Mouse (Mus musculus) frontal cortex, postnatal 25 days (tissue): ENCODE results near the gene Adamts16.
"Not testable (repeated sequence)": the region's sequence is repeated elsewhere in the genome, so short reads cannot be mapped to it uniquely, and the experiment has no call there.

Source experiments
- DNase-seq, 2 experiments: peaks; one replicate each; pipeline ENCODE4 v3.0.0; 2022; ENCODE audit warnings: low spot score in 2 of 2

The Adamts16 gene

DNA sequence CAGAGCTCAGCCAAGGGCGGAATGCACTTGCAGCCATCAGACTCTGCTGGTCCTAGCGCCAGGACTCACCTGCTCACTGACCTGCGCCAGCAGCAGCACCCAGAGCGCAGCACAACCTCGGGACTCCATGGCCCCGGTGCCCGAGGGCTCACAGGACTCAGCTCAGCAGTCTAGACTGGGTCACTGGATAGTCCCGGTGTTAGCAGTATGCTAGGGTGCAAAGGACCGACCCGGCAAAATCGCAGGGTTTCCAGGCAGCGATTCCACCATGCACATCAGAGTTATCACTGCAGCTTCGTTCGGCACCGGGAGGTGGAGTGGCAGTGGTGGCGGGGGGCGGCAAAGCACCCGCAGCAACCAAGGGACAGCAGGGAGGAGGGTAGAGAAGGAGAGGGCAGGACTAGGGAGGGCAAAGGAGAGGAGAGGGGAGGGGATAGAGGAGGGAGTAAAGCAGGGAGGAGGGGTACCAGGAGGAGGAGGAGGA is at the start of gene Adamts16:
TSS of gene Adamts16 (minus strand) at position 391 of the 484 bp plus-strand sequence.
- DNase-seq, result no peak

- no peak for DNase-seq
Measured at GRCm38 (mm10) chr13:70887136-70887535, 45.5 kb upstream of the Adamts16 start.

- DNase-seq, result no peak
Measured at GRCm38 (mm10) chr13:70885006-70885405, 43.4 kb upstream of the Adamts16 start.

DNA sequence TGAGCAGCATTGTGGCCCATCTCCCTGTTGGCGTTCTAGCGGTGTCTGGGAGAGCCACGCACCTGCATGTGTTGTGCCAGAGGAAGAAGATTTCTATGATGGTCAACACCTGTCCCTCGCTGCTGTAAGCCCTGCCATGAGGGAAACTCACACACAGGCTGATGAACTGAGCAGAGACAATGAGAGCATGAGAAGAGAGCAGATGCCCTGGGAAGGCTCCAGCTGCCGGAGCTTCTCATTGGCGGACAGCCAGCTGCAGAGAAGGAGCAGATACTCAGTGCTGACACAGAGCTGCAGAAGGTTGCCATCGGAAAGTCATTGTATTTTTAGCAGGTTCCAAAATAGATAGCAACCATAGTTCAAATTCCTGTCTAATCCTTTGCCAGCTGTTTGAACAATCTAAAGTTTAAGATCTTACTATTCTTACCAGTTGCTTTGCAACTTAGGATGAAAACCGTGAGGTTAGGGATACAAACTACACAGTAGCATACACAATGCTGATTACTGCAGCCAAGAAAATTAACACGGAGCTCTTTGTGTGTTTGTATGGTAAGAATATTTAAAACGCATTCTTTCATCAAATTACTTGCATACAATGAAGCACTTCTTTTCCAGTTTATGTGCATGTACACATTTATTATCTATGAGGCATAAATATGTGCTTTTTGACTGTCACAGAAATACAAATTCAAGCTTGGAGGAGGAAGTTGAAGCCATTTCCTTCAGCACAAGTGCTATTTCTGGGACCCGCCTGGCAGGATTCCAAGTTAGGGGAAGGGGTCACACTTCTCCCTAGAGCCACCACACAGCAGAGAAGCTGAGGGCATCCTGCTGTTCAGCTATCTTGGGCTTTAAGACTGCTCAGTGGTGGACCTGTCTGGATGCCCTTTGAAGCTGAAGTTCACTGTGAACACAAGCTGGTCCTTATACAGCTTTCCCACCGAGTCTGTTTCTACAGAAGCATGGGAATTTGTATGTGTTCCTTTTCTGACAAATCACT is 42.6 kb upstream of the Adamts16 start:
- DNase-seq, result peak; percentile 25 to 60

GRCm38 (mm10) chr13:70879971-70880370 is 38.4 kb upstream of the Adamts16 start:
- not testable (repeated sequence) for DNase-seq

DNA sequence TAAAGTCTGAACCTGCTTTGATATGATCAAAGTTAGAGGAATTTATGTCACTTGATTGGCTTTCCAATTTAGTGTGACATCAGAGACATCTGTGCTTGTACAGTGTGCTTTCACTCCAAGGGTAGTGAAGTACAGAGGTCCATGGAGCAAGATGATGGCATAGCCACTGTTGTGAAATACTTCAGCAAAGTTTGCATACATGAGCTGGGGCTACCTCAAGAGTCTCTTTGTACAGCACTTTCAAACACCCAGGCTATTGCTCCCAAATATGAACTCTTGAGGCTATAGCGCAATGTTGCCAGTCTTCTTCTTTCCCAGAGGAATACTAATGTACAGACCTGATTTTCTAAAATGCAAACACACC is 35.9 kb upstream of the Adamts16 start:
- no peak for DNase-seq

DNA sequence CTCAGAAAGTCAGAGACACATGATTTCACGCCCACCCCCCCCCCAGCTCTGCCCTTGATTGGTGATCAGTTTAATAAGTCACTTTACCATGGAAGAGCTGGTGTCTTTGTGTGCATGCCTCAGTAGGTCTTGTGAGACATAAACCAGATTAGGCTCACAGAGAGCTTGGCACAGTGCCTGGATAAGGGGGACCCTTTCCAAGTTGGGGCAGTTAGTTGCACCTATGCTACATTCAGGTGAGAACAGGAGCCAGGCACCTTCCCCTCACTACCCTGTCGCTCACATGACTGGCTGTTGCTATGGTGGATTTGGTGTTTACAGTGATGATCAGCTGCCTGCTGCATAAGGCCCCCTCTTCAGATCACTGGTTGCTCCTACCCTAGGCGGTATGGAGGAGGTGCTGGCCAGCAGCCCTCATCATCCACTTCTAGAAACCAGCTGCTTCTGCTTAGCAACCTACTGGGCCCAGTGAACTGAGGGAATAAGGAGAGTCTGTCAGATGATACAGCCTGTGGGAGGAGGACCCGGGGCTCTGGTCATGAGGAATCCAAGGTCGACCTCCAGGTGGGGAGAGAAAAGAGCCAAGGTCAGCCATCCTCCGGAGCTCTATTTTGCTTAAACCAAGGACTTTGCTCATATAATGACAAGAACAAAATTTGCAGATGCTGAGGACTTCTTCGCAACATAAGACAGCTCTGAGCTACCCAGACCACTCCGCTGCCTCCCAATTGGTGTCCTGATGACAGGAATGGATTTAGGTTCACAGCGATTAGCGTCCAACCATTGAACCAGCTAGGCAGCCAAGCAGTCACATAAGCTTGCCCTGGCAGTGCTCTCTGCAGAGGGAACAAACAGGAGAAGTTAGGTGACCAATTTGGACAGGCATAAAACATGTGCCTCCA is 35.3 kb upstream of the Adamts16 start:
- DNase-seq, result no peak

- no peak for DNase-seq
Measured at GRCm38 (mm10) chr13:70875411-70875949, 33.9 kb upstream of the Adamts16 start.

DNA sequence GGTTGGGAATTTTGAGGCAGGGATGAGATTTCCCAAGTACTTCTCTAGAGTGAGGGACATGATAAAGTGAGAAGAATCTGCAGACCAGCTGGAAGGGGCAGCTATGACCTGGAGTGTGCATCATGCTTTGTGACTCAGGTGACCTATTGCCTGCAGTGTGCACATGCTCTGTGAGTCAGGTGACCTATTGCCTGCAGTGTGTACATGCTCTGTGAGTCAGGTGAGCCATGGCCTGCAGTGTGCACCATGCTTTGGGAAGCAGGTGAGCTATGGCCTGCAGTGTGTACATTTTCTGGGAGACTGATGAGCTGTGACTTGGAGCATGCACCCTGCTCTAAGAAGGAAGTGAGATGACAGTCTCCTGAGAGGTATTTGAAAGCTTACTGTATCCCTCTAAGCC is 33.1 kb upstream of the Adamts16 start:
- no peak for DNase-seq

GRCm38 (mm10) chr13:70873851-70874250 is 32.2 kb upstream of the Adamts16 start:
- not testable (repeated sequence) for DNase-seq

GRCm38 (mm10) chr13:70871049-70871448 is 29.4 kb upstream of the Adamts16 start:
- DNase-seq, result no peak

- DNase-seq, result no peak
Measured at GRCm38 (mm10) chr13:70866971-70867625, 25.5 kb upstream of the Adamts16 start.

DNA sequence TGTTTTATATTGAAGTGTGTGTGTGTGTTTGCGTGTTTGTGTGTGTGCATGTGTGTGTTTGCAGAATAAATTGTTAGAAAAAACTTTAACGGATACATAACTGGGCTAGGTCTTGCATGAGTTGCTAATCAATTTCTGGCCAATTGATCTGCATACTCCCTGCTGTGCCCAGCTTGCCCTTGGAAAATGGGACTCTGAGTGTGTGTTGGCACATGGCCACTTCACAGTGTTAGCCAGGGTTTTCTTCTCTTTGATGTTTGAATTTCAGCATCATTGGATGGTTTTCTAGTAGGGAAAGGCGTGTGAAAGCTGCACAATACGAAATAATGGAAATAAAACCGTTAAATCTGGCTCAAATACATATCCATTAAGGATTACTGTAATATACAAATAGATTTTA is 24.3 kb upstream of the Adamts16 start:
- DNase-seq, result no peak

- no peak for DNase-seq
Measured at GRCm38 (mm10) chr13:70862162-70862908, 20.7 kb upstream of the Adamts16 start.

- DNase-seq, result no peak
Measured at GRCm38 (mm10) chr13:70853601-70854000, 12.0 kb upstream of the Adamts16 start.

GRCm38 (mm10) chr13:70846933-70847332 is 5.3 kb upstream of the Adamts16 start:
- no peak for DNase-seq

GRCm38 (mm10) chr13:70845526-70845925 is 3.9 kb upstream of the Adamts16 start:
- DNase-seq, result no peak

DNA sequence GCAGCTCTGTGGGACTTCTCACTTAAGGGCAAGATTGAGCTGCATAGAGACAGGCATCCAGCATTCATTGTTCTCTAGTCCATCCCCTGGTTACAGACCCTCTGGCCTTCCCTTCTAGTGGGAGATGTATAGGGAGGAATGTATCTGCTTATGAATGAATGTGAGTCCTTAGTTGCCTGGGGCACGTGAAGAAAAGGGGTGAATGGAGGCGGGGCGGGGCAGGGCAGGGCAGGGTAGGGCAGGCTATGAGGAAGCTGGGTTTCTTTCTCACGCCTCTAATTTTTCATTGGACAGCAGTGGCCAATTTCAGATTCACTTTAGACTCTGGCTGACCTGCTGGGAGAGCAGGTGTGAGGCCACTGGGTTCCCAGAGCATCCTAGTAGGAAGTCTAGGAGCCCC is 515 bp upstream of the Adamts16 start:
- no peak for DNase-seq

DNA sequence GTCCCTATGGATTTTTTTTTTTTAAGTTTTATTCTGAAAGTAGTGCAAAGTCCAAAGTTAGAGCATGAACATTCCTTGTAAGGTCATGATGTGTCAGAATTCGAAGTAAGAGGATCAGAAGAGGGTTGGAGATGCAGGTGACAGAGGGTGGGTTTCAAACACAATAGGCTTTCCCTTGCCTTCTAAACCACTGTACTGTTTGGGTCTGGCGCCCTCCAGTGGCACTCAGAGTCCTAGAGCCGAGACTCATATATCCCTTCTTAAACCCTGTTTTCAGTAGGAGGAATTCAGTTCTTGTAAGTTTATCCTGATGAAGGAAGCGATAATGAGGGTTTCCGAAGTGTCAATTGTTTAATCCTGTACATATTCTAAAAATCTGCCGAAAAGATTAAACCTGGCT is 1.4 kb downstream of the Adamts16 start:
- DNase-seq, result peak; percentile 70 to 81

DNA sequence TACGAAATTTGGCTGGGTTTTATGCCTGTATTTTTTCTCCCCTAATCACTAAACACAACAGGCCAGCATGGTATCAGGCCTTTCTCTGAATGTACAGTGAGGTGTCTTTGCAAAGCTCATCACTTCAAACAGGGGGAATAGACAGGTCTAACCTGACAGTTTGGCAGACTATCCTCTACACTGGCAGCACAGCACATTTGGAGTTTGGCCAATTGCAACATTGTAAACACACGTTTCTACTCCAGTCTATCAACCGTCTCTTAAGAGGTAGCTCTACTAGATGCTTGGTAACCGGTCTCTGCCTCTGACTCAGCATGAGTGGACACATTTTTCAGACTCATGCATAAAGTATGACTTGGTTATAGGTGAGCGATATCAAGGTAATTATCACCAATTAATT is 4.0 kb downstream of the Adamts16 start:
- no peak for DNase-seq

DNA sequence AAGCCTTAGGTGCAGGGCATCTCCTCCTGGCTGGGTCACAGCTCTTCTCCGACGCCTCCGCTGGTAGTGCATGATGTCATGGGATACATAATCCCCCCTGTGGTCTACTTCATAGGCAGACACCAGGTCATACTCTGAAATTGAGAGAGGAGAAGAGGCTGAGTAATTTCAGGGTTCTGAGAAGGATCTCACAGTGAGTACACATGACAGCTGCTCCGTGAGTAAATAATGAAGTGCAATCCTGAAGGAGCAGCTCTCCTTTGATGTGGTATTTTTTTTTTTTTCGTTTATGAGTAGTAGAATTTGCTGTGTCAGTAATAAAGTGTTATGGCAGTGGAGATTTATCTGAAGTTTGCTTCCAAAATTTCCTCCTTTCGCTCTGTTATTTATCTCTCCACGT is 5.4 kb downstream of the Adamts16 start:
- no peak for DNase-seq
